Mouse (Mus musculus): ENCODE measurements around the gene Plxna4. TPM values are rescaled to one million over a fixed set of nuclear protein-coding genes. Genes with fewer than 3 reads are reported as not detected.
A peak's percentile ranks its signal among the peaks of the same experiment; 100 is the strongest.

Plxna4 gene
- 4.9 and 5.5 TPM in 2 replicates for polyA plus RNA-seq (2016; fragmentation: Nextera tagmentation; extraction: Ambion mirVana)

GRCm38 (mm10) chr6:32588056-32588671, at the start of gene Plxna4:
Gene Plxna4, minus strand, starts transcription at chr6:32588192.
- Histone ChIP-seq H3K9ac (peak within 1 kb of the TSS; percentile 84), H3K4me2 (replicated peaks) (peak within 1 kb of the TSS; percentile 100), H3K4me1 (peaks cover 17% of the 10 kb centered on the region), H3K36me3 (no peaks in the 10 kb centered on the region), H3K9me3 (no peaks in the 10 kb centered on the region), H3K27me3 (peaks cover 57% of the 10 kb centered on the region), H3K4me3 (peak within 1 kb of the TSS; percentile 76), H3K27ac (peak within 1 kb of the TSS; percentile 69)
- ATAC-seq (ENCODE audit: insufficient number of reproducible peaks, insufficient read depth, low FRiP score, low TSS enrichment): peak; percentile 58
- WGBS: under 1% methylated on average over 36 of the region's 55 CpGs

DNA sequence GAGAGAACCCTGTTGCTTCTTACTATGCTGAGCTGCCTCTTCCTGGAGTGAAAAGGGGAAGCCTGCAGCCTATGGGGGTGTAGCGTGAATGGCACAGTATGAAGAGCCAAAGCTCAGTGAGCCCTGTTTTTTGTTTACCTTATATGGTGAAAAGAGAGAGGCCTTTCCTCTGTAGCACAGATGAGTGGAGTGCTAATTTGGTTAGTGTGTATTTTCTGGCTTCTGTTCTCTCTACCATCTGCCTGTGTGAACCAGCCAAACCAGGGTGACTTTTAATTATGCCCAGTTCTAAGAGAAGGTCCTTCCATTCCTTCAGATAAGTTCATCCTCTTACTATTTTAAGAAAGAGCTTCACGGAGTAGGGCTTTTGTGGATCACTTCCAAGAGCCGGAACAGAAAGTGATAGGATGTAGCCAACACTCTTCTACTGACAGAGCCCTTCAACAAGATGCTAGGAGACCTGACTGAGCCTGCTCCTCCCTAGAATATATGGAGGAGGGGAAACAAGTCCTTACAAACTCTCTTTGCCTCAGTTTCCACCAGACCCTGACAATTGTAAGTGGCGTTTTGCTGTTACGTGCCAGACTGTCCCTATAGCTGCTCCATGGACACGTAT, 49.7 kb upstream of the Plxna4 start:
- Histone ChIP-seq H3K4me1 (no peaks in the 10 kb centered on the region), H3K9ac (no peak overlapping the region), H3K27me3 (no peaks in the 10 kb centered on the region), H3K4me3 (no peak overlapping the region), H3K27ac (no peak overlapping the region), H3K9me3 (no peaks in the 10 kb centered on the region), H3K4me2 (replicated peaks) (no peak overlapping the region), H3K36me3 (no peaks in the 10 kb centered on the region)
- WGBS: 86% methylated on average over 6 of the region's 6 CpGs
- ATAC-seq (ENCODE audit: insufficient number of reproducible peaks, insufficient read depth, low FRiP score, low TSS enrichment): no peak

DNA sequence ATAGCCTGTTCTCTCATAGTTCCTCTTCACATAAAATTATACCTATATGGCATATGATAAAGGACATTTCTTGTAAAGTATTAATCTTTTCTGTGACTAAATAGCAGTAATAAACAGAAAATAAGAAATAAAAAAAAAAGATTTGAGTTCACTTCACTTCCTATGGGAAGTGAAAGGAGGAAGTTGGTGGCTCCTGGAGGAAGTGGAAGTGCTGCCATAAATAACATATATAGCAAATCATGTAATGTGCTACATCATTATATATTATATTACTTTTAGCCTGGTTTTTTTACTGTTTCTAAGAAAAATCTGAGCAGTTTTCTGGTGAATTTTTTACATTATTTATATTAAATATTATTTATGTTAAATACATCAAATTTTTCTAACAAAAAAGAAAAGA, 22.7 kb upstream of the Plxna4 start:
- no peak for ATAC-seq (ENCODE audit: insufficient number of reproducible peaks, insufficient read depth, low FRiP score, low TSS enrichment)
- Histone ChIP-seq H3K9me3 (no peaks in the 10 kb centered on the region), H3K27ac (no peak overlapping the region), H3K4me2 (replicated peaks) (no peak overlapping the region), H3K4me1 (no peaks in the 10 kb centered on the region), H3K9ac (no peak overlapping the region), H3K36me3 (no peaks in the 10 kb centered on the region), H3K4me3 (no peak overlapping the region), H3K27me3 (no peaks in the 10 kb centered on the region)

DNA sequence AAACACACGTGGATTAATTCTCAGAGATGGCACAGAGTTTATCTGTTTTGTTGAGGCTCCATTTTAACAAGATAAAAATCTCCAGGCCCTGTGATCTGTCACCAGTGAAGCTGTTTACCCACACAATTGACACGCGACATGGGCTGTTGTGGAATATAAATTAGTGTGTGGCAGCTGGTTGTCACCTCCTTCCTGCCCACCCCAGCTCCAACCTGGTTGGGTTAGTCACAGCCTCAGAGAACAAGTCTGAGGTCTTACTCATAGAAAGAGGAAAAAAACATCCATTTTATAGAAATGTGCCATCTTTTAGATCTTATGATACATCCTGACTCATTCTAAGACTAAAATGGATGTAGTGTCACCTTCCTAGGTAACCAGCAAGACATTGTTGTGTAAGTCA, 18.8 kb upstream of the Plxna4 start:
- Histone ChIP-seq H3K27ac (no peak overlapping the region), H3K4me3 (no peak overlapping the region), H3K4me2 (replicated peaks) (no peak overlapping the region), H3K9ac (no peak overlapping the region), H3K4me1 (no peaks in the 10 kb centered on the region), H3K36me3 (no peaks in the 10 kb centered on the region), H3K9me3 (no peaks in the 10 kb centered on the region), H3K27me3 (no peaks in the 10 kb centered on the region)
- WGBS: 77% methylated on average over 3 of the region's 3 CpGs
- ATAC-seq (ENCODE audit: insufficient number of reproducible peaks, insufficient read depth, low FRiP score, low TSS enrichment): no peak

DNA sequence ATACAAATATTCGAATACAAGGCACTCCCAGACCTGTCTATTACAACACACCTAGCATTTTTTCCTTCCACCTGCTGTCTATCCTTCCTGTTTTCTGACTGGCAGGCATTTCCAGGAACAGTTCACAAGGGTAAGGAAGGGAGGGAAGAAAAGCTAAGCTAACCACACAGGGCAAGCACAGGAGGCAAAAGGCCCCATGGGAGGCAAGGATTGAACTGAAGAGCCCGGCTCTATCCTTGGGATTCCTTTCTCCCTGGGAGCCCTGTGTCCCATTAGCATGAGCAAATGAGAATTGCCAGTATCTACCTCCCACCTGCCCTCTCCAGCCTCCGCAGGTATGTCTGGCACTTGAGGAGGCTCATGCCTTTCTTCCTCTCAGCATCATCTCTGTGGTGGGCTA, 17.6 kb upstream of the Plxna4 start:
- Histone ChIP-seq H3K4me3 (no peak overlapping the region), H3K9ac (no peak overlapping the region), H3K27me3 (no peaks in the 10 kb centered on the region), H3K9me3 (no peaks in the 10 kb centered on the region), H3K4me1 (no peaks in the 10 kb centered on the region), H3K36me3 (no peaks in the 10 kb centered on the region), H3K27ac (no peak overlapping the region), H3K4me2 (replicated peaks) (no peak overlapping the region)
- no peak for ATAC-seq (ENCODE audit: insufficient number of reproducible peaks, insufficient read depth, low FRiP score, low TSS enrichment)
- 24% methylated on average over 3 of the region's 3 CpGs for WGBS

DNA sequence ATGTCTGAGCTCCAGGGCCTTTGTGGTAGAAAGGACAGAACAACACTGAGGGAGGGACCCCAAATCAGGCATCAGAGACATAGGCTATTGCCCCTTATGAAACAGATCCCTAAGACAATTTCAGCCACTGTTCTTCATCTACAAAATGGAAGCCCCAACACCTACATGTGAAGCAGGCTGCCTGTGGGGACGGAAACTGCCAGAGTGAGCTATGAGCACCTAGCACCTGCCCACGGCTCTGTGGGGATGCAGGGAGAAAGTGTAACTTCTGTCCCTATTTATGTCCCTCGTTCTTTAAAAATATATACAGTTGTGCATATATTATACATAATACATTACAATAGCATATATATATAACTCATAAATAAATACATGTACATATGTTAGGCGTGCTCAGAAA, 16.9 kb upstream of the Plxna4 start:
- no peaks in the 10 kb centered on the region for H3K9me3 ChIP-seq
- no peak overlapping the region for H3K4me3 ChIP-seq
- no peak overlapping the region for H3K4me2 ChIP-seq (replicated peaks)
- H3K36me3 ChIP-seq: no peaks in the 10 kb centered on the region
- no peaks in the 10 kb centered on the region for H3K4me1 ChIP-seq
- WGBS: 85% methylated on average over 4 of the region's 4 CpGs
- no peak overlapping the region for H3K27ac ChIP-seq
- H3K9ac ChIP-seq: no peak overlapping the region
- ATAC-seq (ENCODE audit: insufficient number of reproducible peaks, insufficient read depth, low FRiP score, low TSS enrichment): no peak
- H3K27me3 ChIP-seq: no peaks in the 10 kb centered on the region

DNA sequence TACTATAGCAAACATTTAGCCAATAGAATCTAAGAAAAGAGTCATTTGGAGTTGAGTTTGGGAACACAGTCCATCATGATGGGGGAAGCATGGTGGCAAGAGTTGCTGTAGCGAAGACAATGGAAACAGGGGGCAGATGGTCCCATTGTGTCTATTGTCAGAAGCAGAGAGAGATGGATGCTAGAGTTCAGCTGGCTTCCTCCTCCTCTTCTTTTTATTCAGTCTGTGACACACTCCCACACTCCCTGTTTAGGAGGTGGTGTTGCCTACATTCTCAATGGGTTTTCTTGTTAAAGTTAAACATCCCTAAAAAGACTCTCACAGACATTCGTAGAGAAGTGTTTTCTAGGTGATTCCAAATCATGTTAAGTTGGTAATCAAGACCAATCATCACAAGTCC, 14.1 kb upstream of the Plxna4 start:
- WGBS: 90% methylated on average over 2 of the region's 2 CpGs
- H3K9ac ChIP-seq: no peak overlapping the region
- H3K9me3 ChIP-seq: no peaks in the 10 kb centered on the region
- no peak overlapping the region for H3K27ac ChIP-seq
- H3K4me1 ChIP-seq: no peaks in the 10 kb centered on the region
- no peak overlapping the region for H3K4me3 ChIP-seq
- H3K27me3 ChIP-seq: no peaks in the 10 kb centered on the region; the same call in 1 of the 2 replicates
- H3K36me3 ChIP-seq: no peaks in the 10 kb centered on the region
- no peak for ATAC-seq (ENCODE audit: insufficient number of reproducible peaks, insufficient read depth, low FRiP score, low TSS enrichment)
- no peak overlapping the region for H3K4me2 ChIP-seq (replicated peaks)

DNA sequence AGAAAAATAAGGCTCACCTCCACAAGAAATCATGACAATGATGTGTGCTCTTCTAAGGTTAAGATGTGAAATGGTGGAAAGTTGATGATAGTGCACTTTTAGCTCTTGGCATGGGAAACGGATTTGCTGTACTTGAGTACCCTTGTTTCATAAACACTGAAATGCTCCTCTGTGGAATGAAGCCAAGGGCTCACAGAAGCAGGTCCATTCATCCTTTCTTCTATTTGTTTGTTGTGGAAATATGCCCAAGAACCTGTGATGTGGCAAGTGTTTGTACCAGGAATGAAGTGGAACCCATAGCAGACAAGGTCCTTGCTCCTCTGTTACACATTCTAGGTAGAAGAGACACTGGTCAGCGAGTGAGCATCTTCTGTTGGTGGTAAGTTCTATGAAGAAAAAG, 13.3 kb upstream of the Plxna4 start:
- no peak overlapping the region for H3K4me3 ChIP-seq
- no peak overlapping the region for H3K9ac ChIP-seq
- H3K27ac ChIP-seq: no peak overlapping the region
- no peak overlapping the region for H3K4me2 ChIP-seq (replicated peaks)
- no peaks in the 10 kb centered on the region for H3K4me1 ChIP-seq
- ATAC-seq (ENCODE audit: insufficient number of reproducible peaks, insufficient read depth, low FRiP score, low TSS enrichment): no peak
- H3K27me3 ChIP-seq: no peaks in the 10 kb centered on the region; the same call in 1 of the 2 replicates
- 82% methylated on average over 2 of the region's 2 CpGs for WGBS
- H3K36me3 ChIP-seq: no peaks in the 10 kb centered on the region
- H3K9me3 ChIP-seq: no peaks in the 10 kb centered on the region

- Histone ChIP-seq H3K36me3 (no peaks in the 10 kb centered on the region), H3K4me2 (replicated peaks) (no peak overlapping the region), H3K4me3 (no peak overlapping the region), H3K4me1 (no peaks in the 10 kb centered on the region), H3K27me3 (peaks cover 10% of the 10 kb centered on the region), H3K9me3 (no peaks in the 10 kb centered on the region), H3K27ac (no peak overlapping the region), H3K9ac (no peak overlapping the region)
- ATAC-seq (ENCODE audit: insufficient number of reproducible peaks, insufficient read depth, low FRiP score, low TSS enrichment): no peak
- WGBS: 59% methylated on average over 3 of the region's 3 CpGs
Measured at GRCm38 (mm10) chr6:32595591-32595990, 7.6 kb upstream of the Plxna4 start.

DNA sequence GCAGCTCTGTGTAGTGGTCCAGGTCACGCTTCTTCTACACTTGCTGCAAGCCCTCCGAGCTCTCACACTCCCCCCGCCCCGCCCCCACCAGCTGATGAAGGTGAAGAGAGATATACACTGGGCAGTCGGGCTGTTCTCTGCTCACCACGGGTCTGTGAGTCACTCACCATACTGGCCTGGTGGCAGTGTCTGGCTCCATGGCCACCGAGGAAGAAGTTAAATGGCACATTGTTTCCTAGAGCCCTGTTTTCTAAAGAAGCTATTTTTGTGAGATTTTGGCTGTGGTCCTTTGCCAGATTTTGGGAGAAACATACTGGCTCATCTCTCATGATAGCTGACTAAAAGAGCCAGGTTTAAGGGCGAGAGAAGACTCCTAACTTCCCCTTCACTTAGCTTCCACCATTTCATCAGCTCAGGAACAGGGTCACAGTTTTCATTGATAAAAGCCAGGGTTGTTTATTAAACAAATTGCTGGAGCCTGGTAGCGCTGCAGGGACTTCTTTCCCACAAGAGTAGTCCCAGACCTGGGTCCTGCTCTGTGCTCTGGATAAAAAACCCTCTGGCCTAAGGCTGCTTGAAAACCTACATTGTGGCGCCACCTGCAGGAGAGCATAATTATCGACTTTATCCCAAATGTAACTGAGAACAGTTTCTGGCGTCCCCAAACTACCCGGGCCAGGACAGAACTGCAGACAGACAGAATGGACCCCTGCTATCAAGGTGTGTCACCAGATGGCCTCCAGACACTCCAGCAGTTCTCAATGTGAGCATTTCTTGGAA, 3.2 kb upstream of the Plxna4 start:
- no peaks in the 10 kb centered on the region for H3K9me3 ChIP-seq
- ATAC-seq (ENCODE audit: insufficient number of reproducible peaks, insufficient read depth, low FRiP score, low TSS enrichment): no peak
- peaks cover 47% of the 10 kb centered on the region for H3K27me3 ChIP-seq
- no peak overlapping the region for H3K9ac ChIP-seq
- H3K4me1 ChIP-seq: peaks cover 10% of the 10 kb centered on the region; the same call in 1 of the 2 replicates
- H3K27ac ChIP-seq: no peak overlapping the region
- H3K4me3 ChIP-seq: no peak overlapping the region
- 33% methylated on average over 13 of the region's 13 CpGs for WGBS
- H3K4me2 ChIP-seq (replicated peaks): no peak overlapping the region
- no peaks in the 10 kb centered on the region for H3K36me3 ChIP-seq

DNA sequence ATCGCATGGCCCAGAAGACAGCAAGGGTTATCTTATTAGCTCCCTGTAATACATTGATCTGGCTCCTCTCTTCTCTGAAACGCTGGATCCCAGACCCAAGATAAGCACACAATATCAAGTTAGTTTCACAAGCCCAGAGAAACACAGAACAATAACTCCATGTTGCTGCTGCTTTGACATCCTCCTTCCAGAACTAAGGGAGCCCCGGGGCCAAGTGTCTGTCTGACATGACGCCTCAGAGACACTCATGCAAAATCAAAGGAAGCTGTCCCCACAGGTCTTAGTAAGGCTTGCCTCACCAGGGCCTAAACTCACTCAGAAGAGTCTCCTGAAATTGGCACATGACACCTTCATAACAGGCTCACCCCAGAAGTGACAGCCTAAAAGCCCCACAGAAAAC, 1.6 kb upstream of the Plxna4 start:
- Histone ChIP-seq H3K9me3 (no peaks in the 10 kb centered on the region), H3K27me3 (peaks cover 57% of the 10 kb centered on the region), H3K4me2 (replicated peaks) (no peak overlapping the region), H3K4me3 (no peak overlapping the region), H3K27ac (no peak overlapping the region), H3K9ac (no peak overlapping the region), H3K36me3 (no peaks in the 10 kb centered on the region), H3K4me1 (peaks cover 11% of the 10 kb centered on the region; the same call in 1 of the 2 replicates)
- no peak for ATAC-seq (ENCODE audit: insufficient number of reproducible peaks, insufficient read depth, low FRiP score, low TSS enrichment)
- 56% methylated on average over 4 of the region's 4 CpGs for WGBS

Measured in embryonic facial prominence, embryonic 12.5 days (tissue).